Mouse (Mus musculus) lung, postnatal 4 days (tissue): ENCODE results near the gene Ankrd54.

Source experiments
- DNase-seq, 2 experiments: peaks; one replicate each; pipeline ENCODE4 v3.0.0; 2021

Ankrd54 gene

DNA sequence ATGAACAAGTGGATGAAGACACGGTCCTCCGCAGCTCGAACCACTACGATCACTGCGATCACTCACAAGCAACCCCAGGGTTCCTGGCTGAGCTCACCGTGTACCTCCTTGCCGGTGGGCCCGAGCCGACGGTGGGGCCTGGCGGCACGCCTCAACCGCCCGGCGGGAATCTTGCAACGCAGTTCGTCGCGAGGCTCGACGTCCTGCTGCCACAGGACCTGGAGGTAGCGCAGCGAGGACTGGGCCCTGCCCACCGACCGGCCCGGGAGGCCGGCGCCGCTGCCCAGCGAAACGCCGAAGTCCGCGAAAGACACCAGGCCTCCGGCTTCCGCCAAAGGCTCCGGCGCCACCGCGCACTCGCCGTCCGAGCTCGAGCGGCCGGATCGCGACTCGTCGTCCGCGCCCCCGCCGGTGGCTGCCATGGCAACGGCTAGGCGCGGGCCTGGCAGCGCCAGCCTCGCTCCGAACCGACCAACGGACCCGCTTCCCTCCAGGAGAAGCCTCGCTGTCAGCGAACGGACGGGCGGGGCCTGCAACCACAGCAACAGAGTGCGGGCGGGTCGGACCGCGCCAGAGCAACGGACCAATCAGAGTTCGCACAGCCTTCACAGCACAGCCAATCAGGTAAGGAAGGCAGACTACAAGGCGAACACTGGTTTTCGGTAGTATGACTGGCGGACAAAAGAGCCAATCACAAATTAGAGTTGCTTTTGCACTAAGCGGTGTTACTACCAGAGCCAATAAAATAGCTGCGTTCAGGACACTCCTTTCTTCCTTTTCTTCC, at the start of gene Ankrd54:
Ankrd54 (minus strand) TSS at position 518 of the 784 bp plus-strand sequence.
- DNase-seq, result peak; percentile 98 to 99

DNA sequence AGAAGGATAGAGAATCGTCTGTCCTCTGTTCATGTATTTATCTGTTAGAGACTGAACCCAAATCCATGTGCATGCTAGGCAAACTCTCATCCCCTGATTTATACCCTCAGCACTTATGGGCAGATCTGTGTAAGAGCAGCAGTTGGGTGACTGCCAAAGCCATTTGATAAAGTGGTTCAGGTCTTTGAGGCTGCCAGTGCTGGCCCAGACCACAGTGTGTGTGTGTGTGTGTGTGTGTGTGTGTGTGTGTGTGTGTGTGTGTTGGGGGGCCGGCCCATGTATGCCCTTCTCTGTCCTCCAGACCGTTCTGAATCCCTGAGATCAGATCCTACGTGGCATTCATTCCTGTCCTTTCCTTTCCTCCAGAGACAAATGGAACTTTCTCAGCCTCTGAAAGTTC, 49.1 kb upstream of the Ankrd54 start:
- peak in 1 of 2 experiments; percentile 48 for DNase-seq

DNA sequence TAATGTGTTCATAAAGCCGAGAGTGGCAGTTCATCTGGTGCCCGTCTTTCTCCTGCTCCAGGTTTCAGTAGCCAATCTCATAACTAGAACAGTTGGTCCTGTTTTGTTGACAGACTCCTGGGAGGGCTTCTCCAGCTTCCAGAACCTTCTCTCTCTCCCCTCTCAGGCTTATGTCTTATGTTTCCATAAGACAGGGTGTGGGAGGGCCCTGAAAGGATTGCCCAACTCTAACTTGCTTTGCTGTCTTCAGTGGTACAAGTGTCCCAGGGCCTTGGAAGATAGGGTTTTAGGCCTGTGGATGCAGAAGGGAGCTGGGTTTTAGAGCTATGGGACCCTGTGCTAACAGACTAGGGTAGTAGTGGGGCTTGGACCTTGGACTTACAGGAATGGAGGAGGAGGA, 47.8 kb upstream of the Ankrd54 start:
- DNase-seq, result no peak

DNA sequence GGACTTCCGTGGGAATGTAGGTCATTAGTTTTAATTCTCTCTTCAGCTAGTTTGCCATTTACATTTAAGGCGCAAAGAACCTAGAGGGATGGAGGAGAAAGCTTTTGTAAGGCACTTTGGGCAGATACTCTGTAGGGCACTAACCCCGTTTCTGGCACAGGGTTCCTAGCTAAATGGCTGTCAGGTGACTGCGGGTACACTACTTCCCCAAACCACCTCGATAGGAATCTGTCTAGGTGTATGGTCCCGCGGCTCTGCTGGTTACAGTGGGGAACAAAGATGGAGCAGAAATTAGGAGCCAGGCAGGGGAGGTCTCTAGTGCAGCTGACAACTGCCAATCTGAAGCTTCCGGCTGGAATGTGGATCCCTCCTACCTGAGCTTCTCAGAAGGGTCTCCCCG, 47.3 kb upstream of the Ankrd54 start:
- DNase-seq, result no peak

DNA sequence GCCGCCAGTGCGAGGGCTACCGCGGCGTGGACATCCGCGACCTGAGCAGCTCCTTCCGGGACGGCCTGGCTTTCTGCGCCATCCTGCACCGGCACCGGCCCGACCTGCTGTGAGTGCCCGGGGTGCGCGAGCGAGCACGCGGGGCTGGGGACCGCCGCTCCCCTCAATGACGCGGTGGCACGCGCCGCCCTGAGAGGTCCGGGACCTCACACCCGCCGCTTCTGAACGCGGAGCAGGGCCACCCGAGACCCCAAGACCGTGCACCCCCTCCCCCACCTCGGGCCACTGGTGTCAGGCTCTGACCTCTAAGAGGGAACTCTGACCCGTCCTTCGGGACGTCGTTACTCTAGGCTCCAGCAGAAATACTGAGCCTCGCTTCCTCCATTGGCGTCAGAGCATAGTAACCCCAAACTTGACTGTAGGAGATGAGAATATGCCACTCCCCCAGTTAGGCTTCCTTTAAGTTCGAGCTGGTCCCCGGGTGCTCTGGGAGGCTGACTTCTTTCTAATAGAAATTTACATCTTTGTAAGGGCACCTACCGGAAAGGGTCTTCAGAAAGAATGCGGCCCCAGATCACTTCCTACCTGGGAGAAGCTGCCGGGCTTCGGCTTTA, 46.7 kb upstream of the Ankrd54 start:
- DNase-seq, result no peak

DNA sequence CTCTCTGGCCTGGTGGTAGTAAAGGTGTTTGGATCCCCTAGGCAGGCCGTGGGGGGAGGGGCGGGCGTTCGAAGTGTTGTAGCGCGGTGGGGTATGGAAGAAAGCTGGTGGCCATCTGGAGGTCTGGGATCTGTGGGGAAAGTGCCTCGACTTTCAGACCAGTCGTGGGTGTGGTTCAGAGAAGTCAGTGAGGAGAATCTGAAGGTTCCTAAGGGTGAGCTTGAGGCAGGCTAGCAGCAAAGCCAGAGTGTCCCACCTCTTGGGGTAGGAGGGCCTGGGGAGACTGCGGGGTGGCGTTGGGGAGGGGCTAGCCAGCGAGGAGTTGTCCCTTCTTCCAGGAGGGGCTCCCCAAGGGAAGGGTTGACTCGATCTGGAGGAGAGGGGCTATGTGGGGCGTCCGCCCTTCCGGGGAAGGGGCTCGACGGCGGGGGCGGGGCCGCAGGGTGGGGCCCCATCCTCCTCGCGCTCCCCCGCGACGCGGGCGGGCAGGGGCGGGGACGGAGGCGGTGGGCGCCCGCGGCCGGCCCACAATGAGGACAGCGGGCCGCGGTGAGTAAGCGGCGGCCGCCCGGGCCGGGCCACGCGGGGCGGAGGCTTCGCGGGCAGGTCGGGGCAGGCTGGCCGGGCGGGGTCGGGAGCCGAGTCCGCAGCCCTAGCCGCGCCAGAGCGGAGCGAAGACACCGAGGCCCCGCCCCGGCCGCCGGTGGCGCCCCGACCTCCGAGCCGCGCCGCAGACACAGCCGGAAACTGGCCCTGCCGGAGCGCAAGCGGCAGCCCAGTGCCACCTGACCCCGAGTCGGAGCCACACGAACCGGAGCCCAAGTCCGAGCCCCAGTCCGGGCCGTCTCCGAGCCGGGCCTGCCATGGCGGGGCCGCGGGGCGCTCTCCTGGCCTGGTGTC, 46.0 kb upstream of the Ankrd54 start, which contains the start of gene Micall1:
Micall1 (plus strand) TSS at position 478 of the 900 bp plus-strand sequence.
- peak; percentile 81 to 86 for DNase-seq

DNA sequence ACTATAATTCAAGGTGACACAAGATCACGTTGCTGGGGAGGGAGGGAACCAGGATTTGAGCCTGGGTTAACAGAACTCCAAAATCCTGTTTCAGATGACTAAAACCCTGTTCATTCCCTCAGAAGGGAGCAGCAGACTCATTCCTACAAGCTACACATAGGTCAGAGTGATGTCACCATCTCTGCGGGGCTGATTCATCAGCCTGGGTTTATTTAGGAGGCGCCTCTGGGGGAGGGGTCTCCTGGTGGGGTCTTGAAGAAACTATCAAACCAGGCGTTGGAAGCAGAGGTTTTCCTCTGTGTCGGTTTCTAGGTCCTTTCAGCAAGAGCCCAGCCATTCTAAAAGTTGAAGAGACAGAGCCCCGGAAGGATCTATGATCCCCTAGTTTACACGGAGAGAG, 45.3 kb upstream of the Ankrd54 start:
- DNase-seq, result no peak

DNA sequence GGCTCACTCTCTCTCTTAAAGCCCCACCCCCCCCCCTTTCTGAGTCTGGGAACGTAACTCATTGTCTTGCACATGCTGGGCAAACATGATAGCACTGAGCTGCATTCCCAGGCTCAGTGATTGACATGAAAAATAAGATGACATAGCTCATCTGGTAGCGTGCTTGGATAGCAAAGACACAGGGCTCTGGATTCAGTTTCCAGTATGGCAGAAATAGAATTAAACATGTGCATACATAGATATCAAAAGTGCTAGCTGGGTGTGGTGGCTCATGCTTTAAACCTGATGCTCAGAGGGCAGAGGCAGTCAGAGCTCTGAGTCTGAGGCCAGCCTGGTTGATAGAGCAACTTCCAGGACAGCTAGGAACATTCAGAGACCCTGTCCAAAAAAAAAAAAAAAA, 43.1 kb upstream of the Ankrd54 start:
- no peak for DNase-seq

DNA sequence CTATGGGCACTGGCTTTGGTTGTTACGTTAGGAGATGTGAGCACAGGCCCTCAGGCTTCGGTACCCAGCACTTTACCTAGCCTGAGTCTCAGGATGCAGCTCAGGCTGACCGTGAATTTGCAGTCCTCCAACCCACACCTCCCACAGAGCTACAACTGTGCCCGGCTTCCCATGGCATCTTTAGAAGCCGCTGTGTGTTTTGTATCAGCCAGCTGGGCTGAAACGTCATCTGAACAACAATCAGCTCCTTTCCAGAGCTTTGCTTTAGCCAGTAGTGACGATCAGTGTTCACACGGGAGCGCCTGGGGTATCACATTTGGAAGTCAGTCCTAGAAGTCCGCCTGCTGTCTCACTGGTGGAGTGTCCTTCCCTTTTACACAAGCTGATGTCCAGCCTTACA, 40.6 kb upstream of the Ankrd54 start:
- no peak for DNase-seq

DNA sequence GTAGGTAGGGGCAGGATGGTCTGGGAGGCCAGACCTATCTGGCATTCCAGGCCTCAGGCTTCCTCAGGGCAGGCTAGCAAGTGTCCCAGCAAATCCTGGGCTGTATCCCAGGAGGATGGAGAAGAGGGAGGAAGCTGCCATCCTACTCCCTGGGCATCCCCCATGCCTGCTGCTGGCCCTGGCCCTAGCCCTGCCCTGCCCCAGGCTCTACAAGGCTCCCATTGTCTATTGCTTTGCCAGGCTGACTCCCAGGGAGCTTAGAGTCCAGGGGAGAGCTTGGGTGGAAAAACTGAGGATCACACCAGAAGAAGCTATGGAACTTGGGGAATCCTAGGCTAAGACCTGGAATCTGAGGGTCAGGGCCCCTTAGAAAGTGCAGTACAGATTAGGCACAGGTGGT, 38.8 kb upstream of the Ankrd54 start:
- no peak for DNase-seq

DNA sequence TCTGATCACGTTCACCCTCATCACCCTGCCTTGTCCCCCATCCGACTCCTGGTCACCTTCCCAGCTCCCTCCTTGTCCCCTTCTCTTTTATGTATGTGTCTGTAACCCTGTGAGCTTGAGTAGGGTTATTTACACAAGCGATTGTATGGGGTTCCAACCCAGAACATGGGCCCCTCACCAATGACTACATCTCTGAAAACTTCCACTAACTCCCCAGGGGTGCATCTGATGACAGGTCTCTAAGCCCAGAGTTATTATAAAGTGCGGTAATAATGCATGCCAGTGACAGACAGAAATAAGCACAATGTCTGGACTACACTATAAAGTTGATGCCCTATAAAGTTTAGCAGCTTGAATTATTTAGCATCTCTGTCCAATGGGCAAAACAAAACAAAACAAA, 37.7 kb upstream of the Ankrd54 start:
- DNase-seq, result no peak

DNA sequence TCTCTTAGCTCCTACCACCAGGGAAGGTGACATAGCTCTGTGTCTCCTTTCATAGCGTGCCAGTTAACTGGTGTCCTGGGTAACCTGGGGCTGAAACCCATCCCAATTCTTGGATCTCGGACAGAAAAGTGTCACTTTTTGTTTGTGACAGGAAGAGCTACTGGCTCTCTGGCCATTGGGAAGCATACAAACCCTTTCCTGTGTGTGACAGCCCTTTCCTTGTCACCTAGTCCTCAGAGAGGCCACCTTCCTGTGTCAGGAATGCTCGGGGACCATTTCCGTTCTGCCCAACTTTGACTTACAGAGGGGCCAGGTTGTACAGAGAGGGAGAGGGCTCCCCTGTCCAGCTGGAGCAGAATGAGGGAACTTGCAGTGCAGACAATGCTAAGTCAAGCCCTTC, 36.8 kb upstream of the Ankrd54 start:
- DNase-seq, result no peak

DNA sequence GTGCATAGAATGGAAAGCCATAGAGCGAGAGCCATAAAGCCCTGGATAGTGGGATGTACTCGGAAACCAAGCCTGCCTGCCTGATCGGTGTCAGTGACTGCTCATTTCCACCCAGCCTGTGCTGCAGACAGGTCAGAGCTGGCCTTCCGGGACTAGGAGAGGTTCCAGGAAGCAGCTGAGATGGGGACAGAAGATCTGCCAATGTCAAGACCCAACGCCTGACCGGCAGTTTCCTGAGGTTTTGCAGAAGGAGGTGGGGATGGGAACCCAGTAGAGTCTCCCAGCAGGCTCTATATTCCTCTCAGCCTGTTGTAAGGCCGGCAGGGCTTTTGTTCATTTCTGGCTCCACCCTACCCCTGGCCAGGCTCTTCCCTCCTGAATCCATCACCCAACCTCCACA, 36.2 kb upstream of the Ankrd54 start:
- peak; percentile 55 to 76 for DNase-seq

DNA sequence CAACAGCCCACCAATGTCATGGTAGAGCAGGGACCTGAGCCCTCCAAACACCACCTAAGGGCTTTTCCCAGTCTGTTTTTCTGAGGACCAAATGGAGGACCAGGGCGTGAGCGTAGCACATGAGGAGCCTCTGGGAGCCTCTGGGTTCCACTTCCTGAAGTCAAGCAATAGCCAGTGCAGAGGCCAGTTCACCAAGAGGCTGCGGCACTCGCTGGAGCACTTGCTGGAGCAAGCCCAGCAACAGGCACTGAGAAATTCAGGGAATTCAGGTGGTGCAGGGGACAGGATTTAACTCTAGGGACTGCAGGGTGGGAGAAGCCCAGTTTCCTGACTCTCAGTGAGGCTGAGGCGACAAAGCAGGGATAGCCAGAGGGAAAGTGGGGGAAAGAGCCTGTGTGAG, 35.5 kb upstream of the Ankrd54 start:
- DNase-seq, result no peak

DNA sequence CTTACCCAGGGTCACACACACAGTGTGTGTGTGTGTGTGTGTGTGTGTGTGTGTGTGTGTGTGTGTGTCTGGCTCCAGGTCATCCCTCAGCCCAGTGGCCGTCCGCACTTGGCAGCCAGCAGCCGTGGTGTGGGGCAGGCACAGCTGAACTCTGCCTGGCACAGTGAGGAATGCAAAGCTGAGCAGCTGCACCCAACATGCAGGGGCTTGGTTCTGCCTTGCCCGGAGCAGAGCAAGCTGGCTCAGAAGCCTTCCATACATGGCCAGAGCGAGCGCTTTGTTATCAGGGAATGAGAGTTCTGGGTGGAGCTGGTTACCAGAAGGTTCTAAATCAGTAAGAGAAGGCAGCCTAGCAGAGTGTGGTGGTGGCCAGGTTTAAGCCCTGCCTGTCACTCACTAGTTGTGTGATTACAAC, 34.9 kb upstream of the Ankrd54 start:
- peak; percentile 61 to 81 for DNase-seq

DNA sequence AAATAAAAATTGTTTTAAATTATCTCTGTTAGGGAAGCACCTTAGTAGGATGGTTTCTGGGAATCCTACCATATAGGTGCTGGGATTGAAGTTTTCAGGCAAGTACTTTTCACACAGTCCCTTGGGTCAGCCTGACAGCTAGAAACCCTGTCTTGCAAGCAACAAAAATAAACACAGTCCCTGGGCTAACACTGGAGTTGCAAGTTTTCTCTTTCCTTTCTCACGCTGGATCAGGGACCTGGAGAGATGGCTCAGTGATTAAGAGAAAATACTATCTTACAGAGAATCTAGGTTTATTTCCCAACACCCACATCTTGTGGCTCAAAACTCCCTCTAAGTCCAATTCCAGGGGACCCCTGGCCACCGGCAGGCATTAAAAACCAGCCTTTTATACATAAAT, 34.4 kb upstream of the Ankrd54 start:
- no peak for DNase-seq

DNA sequence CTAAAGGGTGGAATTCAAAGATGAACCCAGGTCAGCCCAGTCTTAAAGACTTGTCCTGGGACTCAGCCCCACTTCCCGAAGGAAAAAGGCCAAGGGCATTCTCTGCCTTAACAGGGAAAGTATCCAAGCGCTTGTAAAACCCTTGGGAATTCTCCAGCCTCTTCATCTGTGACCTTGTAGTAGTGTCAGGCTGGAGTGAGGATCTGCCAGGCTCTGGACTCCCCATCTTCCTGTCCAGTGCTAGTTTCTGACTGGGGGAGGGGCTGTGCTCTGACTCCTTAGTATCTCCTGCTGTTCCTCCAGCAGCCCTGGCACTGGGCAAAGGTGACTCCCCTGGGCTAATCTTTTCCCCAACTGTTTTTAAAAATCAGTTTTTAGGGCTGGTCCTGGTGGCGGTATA, 33.9 kb upstream of the Ankrd54 start:
- DNase-seq, result no peak

DNA sequence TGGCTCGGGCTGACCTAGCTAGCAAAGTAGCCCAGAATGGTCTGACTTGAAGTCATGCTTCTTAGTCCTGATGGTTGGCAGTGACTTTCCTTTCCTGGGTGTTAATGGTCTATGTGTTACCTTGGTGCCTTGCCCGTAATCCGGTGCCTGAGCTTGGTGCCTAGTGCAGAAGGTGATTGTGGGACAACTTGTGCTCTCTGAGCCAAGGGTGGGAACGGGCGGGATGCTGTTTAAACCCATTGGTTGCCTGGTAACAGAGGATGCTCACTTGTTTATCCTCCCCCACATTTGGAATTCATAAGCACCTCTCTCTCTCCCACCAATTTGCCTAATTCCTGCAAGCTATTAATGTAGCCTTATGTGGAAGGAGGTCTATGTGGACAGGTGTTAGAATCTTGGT, 32.8 kb upstream of the Ankrd54 start:
- DNase-seq, result no peak

DNA sequence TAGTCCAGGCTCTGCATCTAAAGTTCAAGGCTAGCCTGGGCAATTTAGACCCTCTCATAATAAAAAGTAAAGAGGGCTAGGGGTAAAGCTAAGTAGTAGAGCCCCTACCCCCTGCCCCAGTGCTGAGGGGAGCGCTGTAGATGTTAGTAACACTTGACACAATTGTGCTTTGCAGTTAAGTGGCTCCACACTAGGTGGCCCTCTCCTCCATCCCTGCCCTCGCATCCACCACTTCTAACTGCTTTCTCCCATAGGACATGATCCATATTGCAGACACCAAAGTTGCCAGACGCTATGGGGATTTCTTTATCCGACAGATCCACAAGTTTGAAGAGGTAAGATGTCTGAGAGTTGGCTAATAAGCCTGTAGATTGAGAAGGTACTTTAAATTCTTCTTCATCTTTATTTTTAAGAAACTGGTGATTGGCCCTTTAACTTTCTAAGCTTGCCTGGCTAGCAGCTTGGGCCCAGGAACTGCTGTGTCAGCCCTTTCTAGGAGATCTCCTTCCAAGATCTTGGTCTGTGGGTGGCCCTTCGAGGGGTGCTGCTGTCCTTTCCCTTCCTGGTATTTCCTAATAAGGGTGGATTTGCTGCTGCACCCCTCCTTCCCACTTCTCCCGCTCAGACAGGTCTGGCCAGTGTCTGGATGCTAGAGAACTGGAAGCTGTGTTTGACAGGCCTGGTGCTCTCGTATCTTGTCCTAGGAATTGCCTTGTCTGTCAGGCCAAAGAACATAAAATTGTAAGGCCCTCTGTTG, 30.6 kb upstream of the Ankrd54 start:
- peak in 1 of 2 experiments; percentile 61 for DNase-seq

DNA sequence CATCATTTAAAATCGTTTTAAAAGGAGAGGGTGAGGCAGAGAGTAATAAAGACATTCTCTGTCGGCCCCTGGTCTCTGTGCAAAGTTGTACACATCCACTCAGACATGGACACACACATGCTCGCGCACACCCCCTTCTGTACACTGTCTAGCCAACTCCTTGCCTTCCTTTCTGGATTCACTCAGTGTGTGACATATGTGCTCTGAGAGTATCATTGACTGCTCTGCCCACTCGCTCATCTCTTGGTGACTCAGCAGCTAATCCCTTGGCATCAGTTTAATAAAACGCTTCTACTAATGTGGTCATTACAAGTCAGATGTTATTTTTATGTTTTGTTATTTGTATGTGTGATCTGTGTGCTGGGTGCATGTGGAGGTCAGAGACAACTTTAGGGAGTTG, 29.6 kb upstream of the Ankrd54 start:
- DNase-seq, result no peak

DNA sequence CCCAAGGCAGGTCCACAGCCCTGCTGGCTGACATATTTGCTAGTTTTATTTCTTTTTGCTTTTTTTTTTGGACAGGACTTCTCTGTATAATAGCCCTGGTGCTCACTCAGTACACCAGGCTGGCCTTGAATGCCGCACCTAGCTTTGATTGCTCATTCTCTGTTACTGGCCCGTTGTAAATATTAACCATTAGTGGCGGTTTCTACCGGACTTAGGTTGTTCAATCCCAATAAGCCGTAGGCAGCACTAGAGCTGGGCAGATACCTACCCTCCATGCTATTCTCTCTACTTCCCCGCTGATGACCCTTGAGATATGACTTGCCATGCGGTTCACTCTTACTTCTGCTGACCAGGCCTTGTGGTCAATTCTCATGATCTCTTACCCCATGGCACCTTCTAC, 16.9 kb upstream of the Ankrd54 start:
- DNase-seq, result no peak

DNA sequence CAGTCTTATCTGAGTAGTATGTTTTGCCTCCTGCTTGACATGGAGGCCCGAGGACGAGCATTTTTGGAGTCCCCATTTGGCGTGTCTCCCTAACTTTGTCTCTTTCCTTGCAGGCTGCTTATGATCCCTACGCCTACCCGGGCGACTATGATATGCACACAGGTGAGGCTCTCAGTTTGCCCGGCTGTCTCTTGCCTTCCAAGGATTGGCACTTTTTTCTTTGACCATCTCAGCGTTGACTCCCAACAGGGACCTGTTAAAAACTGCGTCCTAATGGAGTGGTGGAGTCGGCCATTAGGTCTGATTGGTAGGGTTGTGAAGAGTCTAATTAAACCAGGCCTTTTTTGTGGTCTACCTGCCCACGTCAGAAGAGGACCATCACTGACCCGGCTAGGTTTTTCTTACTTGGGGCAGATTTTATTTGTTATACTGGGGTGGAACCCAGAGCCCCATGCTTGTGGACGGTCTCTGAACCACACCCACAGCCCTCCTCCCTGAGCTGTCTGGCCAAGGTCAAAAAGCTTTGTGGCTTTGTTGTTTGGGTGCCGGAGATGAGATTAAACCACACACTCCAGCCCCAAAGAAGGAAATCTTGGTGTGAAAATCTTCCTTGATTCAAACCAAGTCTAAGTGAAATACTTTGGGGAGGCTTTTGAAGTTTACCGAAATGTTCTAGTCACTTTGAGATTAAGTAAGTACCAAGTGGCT, 13.1 kb upstream of the Ankrd54 start:
- DNase-seq, result no peak
